Mouse (Mus musculus): ENCODE measurements at regions not wholly inside any gene's neighbourhood (a gene's known extent, or its start where the extent isn't known, plus 50 kb on each side); places are given as distances from the start of the nearest gene placed in this dataset.

- Histone ChIP-seq H3K9me3 (ENCODE audit: control insufficient read depth, low read length) (no peaks in the 10 kb centered on the region), H3K4me3 (ENCODE audit: low read length) (no peak overlapping the region), H3K4me1 (ENCODE audit: control insufficient read depth, insufficient read depth, low read length) (0 out of 2 replicates have a peak, but pooled peaks cover 3% of the 10 kb centered on the region), H3K27me3 (replicated peaks; ENCODE audit: control insufficient read depth, insufficient read depth, low read length) (no peaks in the 10 kb centered on the region), H3K9ac (ENCODE audit: low read depth, low read length) (no peak overlapping the region), H3K36me3 (ENCODE audit: control insufficient read depth, insufficient read depth, low read length) (no peaks in the 10 kb centered on the region), H3K27ac (ENCODE audit: low read length) (no peak overlapping the region), H3K4me2 (ENCODE audit: low read depth, low read length) (no peak overlapping the region)
- 74% methylated on average over 12 of the region's 12 CpGs for WGBS
- peak; percentile 36; the same call in 1 of the 2 replicates for ATAC-seq
Observed at GRCm38 (mm10) chr12:12723724-12724487, 217.8 kb downstream of the Mycn start.

GRCm38 (mm10) chr12:12722982-12723661 lies 218.6 kb downstream of the Mycn start:
- ATAC-seq = no peak
- Histone ChIP-seq H3K4me2 (ENCODE audit: low read depth, low read length) (no peak overlapping the region), H3K27me3 (replicated peaks; ENCODE audit: control insufficient read depth, insufficient read depth, low read length) (no peaks in the 10 kb centered on the region), H3K27ac (ENCODE audit: low read length) (no peak overlapping the region), H3K4me1 (ENCODE audit: control insufficient read depth, insufficient read depth, low read length) (0 out of 2 replicates have a peak, but pooled peaks cover 3% of the 10 kb centered on the region), H3K36me3 (ENCODE audit: control insufficient read depth, insufficient read depth, low read length) (no peaks in the 10 kb centered on the region), H3K9me3 (ENCODE audit: control insufficient read depth, low read length) (no peaks in the 10 kb centered on the region), H3K4me3 (ENCODE audit: low read length) (no peak overlapping the region), H3K9ac (ENCODE audit: low read depth, low read length) (no peak overlapping the region)
- WGBS = 77% methylated on average over 20 of the region's 20 CpGs

- WGBS = 87% methylated on average over 9 of the region's 9 CpGs
- Histone ChIP-seq H3K9me3 (ENCODE audit: control insufficient read depth, low read length) (no peaks in the 10 kb centered on the region), H3K27me3 (replicated peaks; ENCODE audit: control insufficient read depth, insufficient read depth, low read length) (no peaks in the 10 kb centered on the region), H3K27ac (ENCODE audit: low read length) (no peak overlapping the region), H3K36me3 (ENCODE audit: control insufficient read depth, insufficient read depth, low read length) (no peaks in the 10 kb centered on the region), H3K9ac (ENCODE audit: low read depth, low read length) (no peak overlapping the region), H3K4me1 (ENCODE audit: control insufficient read depth, insufficient read depth, low read length) (no peaks in the 10 kb centered on the region), H3K4me2 (ENCODE audit: low read depth, low read length) (no peak overlapping the region), H3K4me3 (ENCODE audit: low read length) (no peak overlapping the region)
- ATAC-seq = no peak
Observed at GRCm38 (mm10) chr12:12716691-12717090, 225.0 kb downstream of the Mycn start.

GRCm38 (mm10) chr12:12715956-12716669 lies 225.6 kb downstream of the Mycn start:
- no peak for ATAC-seq
- H3K27me3 ChIP-seq (replicated peaks; ENCODE audit: control insufficient read depth, insufficient read depth, low read length) = no peaks in the 10 kb centered on the region
- no peaks in the 10 kb centered on the region for H3K36me3 ChIP-seq (ENCODE audit: control insufficient read depth, insufficient read depth, low read length)
- no peak overlapping the region for H3K27ac ChIP-seq (ENCODE audit: low read length)
- H3K9me3 ChIP-seq (ENCODE audit: control insufficient read depth, low read length) = no peaks in the 10 kb centered on the region
- no peak overlapping the region for H3K4me3 ChIP-seq (ENCODE audit: low read length)
- 84% methylated on average over 7 of the region's 7 CpGs for WGBS
- no peak overlapping the region for H3K4me2 ChIP-seq (ENCODE audit: low read depth, low read length)
- no peak overlapping the region for H3K9ac ChIP-seq (ENCODE audit: low read depth, low read length)
- H3K4me1 ChIP-seq (ENCODE audit: control insufficient read depth, insufficient read depth, low read length) = no peaks in the 10 kb centered on the region

GRCm38 (mm10) chr12:12715528-12715927 lies 226.2 kb downstream of the Mycn start:
- Histone ChIP-seq H3K4me3 (ENCODE audit: low read length) (no peak overlapping the region), H3K9me3 (ENCODE audit: control insufficient read depth, low read length) (no peaks in the 10 kb centered on the region), H3K27ac (ENCODE audit: low read length) (no peak overlapping the region), H3K27me3 (replicated peaks; ENCODE audit: control insufficient read depth, insufficient read depth, low read length) (no peaks in the 10 kb centered on the region), H3K4me1 (ENCODE audit: control insufficient read depth, insufficient read depth, low read length) (no peaks in the 10 kb centered on the region), H3K36me3 (ENCODE audit: control insufficient read depth, insufficient read depth, low read length) (no peaks in the 10 kb centered on the region), H3K9ac (ENCODE audit: low read depth, low read length) (no peak overlapping the region), H3K4me2 (ENCODE audit: low read depth, low read length) (no peak overlapping the region)
- 55% methylated on average over 4 of the region's 4 CpGs for WGBS
- no peak for ATAC-seq

GRCm38 (mm10) chr12:12710184-12710609 lies 231.5 kb downstream of the Mycn start:
- 78% methylated on average over 6 of the region's 6 CpGs for WGBS

GRCm38 (mm10) chr12:12708954-12709523 lies 232.7 kb downstream of the Mycn start:
- no peaks in the 10 kb centered on the region for H3K9me3 ChIP-seq (ENCODE audit: control insufficient read depth, low read length)
- no peak overlapping the region for H3K4me3 ChIP-seq (ENCODE audit: low read length)
- H3K4me2 ChIP-seq (ENCODE audit: low read depth, low read length) = no peak overlapping the region
- ATAC-seq = no peak
- H3K9ac ChIP-seq (ENCODE audit: low read depth, low read length) = no peak overlapping the region
- WGBS = 35% methylated on average over 14 of the region's 14 CpGs
- H3K36me3 ChIP-seq (ENCODE audit: control insufficient read depth, insufficient read depth, low read length) = no peaks in the 10 kb centered on the region
- H3K27ac ChIP-seq (ENCODE audit: low read length) = no peak overlapping the region
- H3K4me1 ChIP-seq (ENCODE audit: control insufficient read depth, insufficient read depth, low read length) = no peaks in the 10 kb centered on the region
- H3K27me3 ChIP-seq (replicated peaks; ENCODE audit: control insufficient read depth, insufficient read depth, low read length) = no peaks in the 10 kb centered on the region

More at GRCm38 (mm10) chr12:12710184-12710609, 231.5 kb downstream of the Mycn start:
- Histone ChIP-seq H3K27ac (ENCODE audit: low read length) (no peak overlapping the region), H3K9me3 (ENCODE audit: control insufficient read depth, low read length) (no peaks in the 10 kb centered on the region), H3K27me3 (replicated peaks; ENCODE audit: control insufficient read depth, insufficient read depth, low read length) (no peaks in the 10 kb centered on the region), H3K36me3 (ENCODE audit: control insufficient read depth, insufficient read depth, low read length) (no peaks in the 10 kb centered on the region), H3K9ac (ENCODE audit: low read depth, low read length) (no peak overlapping the region), H3K4me2 (ENCODE audit: low read depth, low read length) (no peak overlapping the region), H3K4me3 (ENCODE audit: low read length) (no peak overlapping the region), H3K4me1 (ENCODE audit: control insufficient read depth, insufficient read depth, low read length) (no peaks in the 10 kb centered on the region)
- ATAC-seq = no peak

GRCm38 (mm10) chr12:12706326-12706920 lies 235.3 kb downstream of the Mycn start:
- H3K27me3 ChIP-seq (replicated peaks; ENCODE audit: control insufficient read depth, insufficient read depth, low read length) = no peaks in the 10 kb centered on the region
- H3K4me1 ChIP-seq (ENCODE audit: control insufficient read depth, insufficient read depth, low read length) = no peaks in the 10 kb centered on the region
- H3K27ac ChIP-seq (ENCODE audit: low read length) = no peak overlapping the region
- WGBS = 90% methylated on average over 14 of the region's 14 CpGs
- no peak overlapping the region for H3K9ac ChIP-seq (ENCODE audit: low read depth, low read length)
- no peak for ATAC-seq
- no peaks in the 10 kb centered on the region for H3K9me3 ChIP-seq (ENCODE audit: control insufficient read depth, low read length)
- no peaks in the 10 kb centered on the region for H3K36me3 ChIP-seq (ENCODE audit: control insufficient read depth, insufficient read depth, low read length)
- H3K4me2 ChIP-seq (ENCODE audit: low read depth, low read length) = no peak overlapping the region
- H3K4me3 ChIP-seq (ENCODE audit: low read length) = no peak overlapping the region

- no peaks in the 10 kb centered on the region for H3K27me3 ChIP-seq (replicated peaks; ENCODE audit: control insufficient read depth, insufficient read depth, low read length)
- no peaks in the 10 kb centered on the region for H3K36me3 ChIP-seq (ENCODE audit: control insufficient read depth, insufficient read depth, low read length)
- H3K9me3 ChIP-seq (ENCODE audit: control insufficient read depth, low read length) = no peaks in the 10 kb centered on the region
- H3K9ac ChIP-seq (ENCODE audit: low read depth, low read length) = no peak overlapping the region
- no peak overlapping the region for H3K4me3 ChIP-seq (ENCODE audit: low read length)
- no peak for ATAC-seq
- no peak overlapping the region for H3K4me2 ChIP-seq (ENCODE audit: low read depth, low read length)
- no peak overlapping the region for H3K27ac ChIP-seq (ENCODE audit: low read length)
- no peaks in the 10 kb centered on the region for H3K4me1 ChIP-seq (ENCODE audit: control insufficient read depth, insufficient read depth, low read length)
- 56% methylated on average over 3 of the region's 3 CpGs for WGBS
Observed at GRCm38 (mm10) chr12:12701735-12702134, 240.0 kb downstream of the Mycn start.

Data from intestine, embryonic 16.5 days (tissue).